9 mouse cellular contexts compared by ENCODE assay signal in the genomic region with DNA sequence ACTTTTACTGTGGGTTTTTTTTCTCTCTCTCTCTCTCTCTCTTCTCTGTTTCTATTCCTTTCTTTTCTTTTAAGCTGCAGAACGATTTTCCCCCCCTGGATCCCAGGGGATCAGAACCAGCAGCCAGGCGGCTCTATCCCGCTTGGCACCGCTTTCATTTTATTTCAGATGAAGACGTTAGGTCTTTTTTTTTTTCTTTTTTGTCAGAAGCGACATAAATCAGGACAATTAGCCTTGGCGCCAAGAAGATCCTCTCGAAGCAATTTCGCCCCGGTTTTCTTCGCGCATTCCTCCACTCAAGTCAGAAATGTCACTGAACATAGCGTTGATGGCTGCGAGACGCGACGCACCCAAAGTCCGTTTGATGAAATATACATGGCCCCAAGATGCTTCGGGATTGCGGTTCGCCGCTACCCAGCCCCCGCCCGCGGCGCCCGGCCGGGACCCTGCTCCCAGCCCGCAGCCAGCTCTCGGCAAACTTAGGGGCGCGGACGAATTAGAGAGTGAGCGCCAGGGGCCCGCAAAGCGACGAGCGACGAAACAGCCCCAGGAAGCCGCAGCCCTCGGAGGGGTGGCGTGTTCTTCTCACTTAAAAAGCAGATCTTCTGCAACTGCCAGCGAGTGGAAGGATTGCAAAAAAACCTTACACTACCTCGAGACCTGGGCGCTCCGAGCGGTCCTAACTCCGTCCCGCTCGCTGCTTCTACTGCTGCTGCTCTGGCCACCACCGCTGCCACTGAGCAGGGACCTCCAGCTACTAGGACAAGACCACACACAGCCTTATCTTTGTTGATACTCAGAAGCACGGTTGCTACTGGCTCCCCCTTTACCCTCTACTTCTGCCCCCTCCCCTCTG. TPM values are rescaled to one million over a fixed set of nuclear protein-coding genes. Genes with fewer than 3 reads are reported as not detected.
A peak's percentile ranks its signal among the peaks of the same experiment; 100 is the strongest.
DNase-seq lines count a peak whose midpoint lies in the region; ATAC-seq lines count a peak whose summit lies in the region.
"Had no signal": no experiment of that assay in that cellular context is flagged by ENCODE, and none has a peak within 500 bp of the region (broad histone marks: within the 10 kb centered on the region; RNA-seq: fewer than 3 reads in every experiment).

Gene Ntng1 (minus strand): TSS at position 806 of the 856 bp plus-strand sequence.

- peak within 1 kb of the TSS; percentile 68 for H3K4me3 ChIP-seq in embryonic facial prominence, embryonic 15.5 days (replicated peaks)
- peak within 1 kb of the TSS; percentile 59 for H3K4me3 ChIP-seq in hindbrain, embryonic 14.5 days (replicated peaks; ENCODE audit: low read length)
- peak within 1 kb of the TSS; percentile 61 for H3K4me3 ChIP-seq in limb, embryonic 11.5 days (ENCODE audit: low read depth, low read length)
- peak within 1 kb of the TSS; percentile 64 for H3K4me3 ChIP-seq in neural tube, embryonic 11.5 days (ENCODE audit: low read depth, low read length)

- H3K27ac ChIP-seq in embryonic facial prominence, embryonic 15.5 days (replicated peaks): no peak within 1 kb of the TSS
- H3K27ac ChIP-seq in hindbrain, embryonic 14.5 days: peak within 1 kb of the TSS; percentile 74
- H3K27ac ChIP-seq in limb, embryonic 11.5 days (replicated peaks; ENCODE audit: low read depth, low read length): no peak within 1 kb of the TSS
- no peak within 1 kb of the TSS for H3K27ac ChIP-seq in neural tube, embryonic 11.5 days (ENCODE audit: low read depth, low read length)

- no peaks in the 10 kb centered on the region for H3K36me3 ChIP-seq in embryonic facial prominence, embryonic 15.5 days
- no peaks in the 10 kb centered on the region for H3K36me3 ChIP-seq in hindbrain, embryonic 14.5 days (replicated peaks; ENCODE audit: control insufficient read depth, insufficient read depth)
- H3K36me3 ChIP-seq in limb, embryonic 11.5 days (ENCODE audit: control insufficient read depth, insufficient read depth, low read length): no peaks in the 10 kb centered on the region
- H3K36me3 ChIP-seq in neural tube, embryonic 11.5 days (ENCODE audit: control insufficient read depth, insufficient read depth, low read length): no peaks in the 10 kb centered on the region

- H3K4me2 ChIP-seq in embryonic facial prominence, embryonic 15.5 days (replicated peaks): peak within 1 kb of the TSS; percentile 99
- peak within 1 kb of the TSS; percentile 76 for H3K4me2 ChIP-seq in hindbrain, embryonic 14.5 days (replicated peaks)
- H3K4me2 ChIP-seq in limb, embryonic 11.5 days (ENCODE audit: low read depth, severe bottlenecking): peak within 1 kb of the TSS; percentile 99
- H3K4me2 ChIP-seq in neural tube, embryonic 11.5 days (ENCODE audit: low read depth): peak within 1 kb of the TSS; percentile 99

- WGBS in embryonic facial prominence, embryonic 15.5 days: under 1% methylated on average over 52 of the region's 52 CpGs
- under 1% methylated on average over 51 of the region's 52 CpGs for WGBS in hindbrain, embryonic 14.5 days
- under 1% methylated on average over 52 of the region's 52 CpGs for WGBS in limb, embryonic 11.5 days
- under 1% methylated on average over 52 of the region's 52 CpGs for WGBS in neural tube, embryonic 11.5 days

- peak; percentile 11 for DNase-seq in kidney, adult 9 months
- no peak for DNase-seq in kidney, adult 8-10 months
- DNase-seq in adrenal gland, postnatal 25 days: peak; percentile 2
- peak; percentile 63 for DNase-seq in hindbrain, embryonic 14.5 days (ENCODE audit: low spot score)
- peak; percentile 74 for DNase-seq in limb, embryonic 11.5 days (ENCODE audit: low spot score)
- peak; percentile 62 for DNase-seq in neural tube, embryonic 11.5 days (ENCODE audit: low spot score)
- no peak for DNase-seq in spleen, adult 18-20 months

- peak within 1 kb of the TSS; percentile 44 for H3K9ac ChIP-seq in embryonic facial prominence, embryonic 15.5 days
- peak within 1 kb of the TSS; percentile 62 for H3K9ac ChIP-seq in hindbrain, embryonic 14.5 days
- H3K9ac ChIP-seq in limb, embryonic 11.5 days (ENCODE audit: low read length): peak within 1 kb of the TSS; percentile 62
- H3K9ac ChIP-seq in neural tube, embryonic 11.5 days (ENCODE audit: low read length): peak within 1 kb of the TSS; percentile 59

- 0 out of 2 replicates have a peak, but pooled peaks have one; percentile 44 for ATAC-seq in embryonic facial prominence, embryonic 15.5 days (ENCODE audit: insufficient number of reproducible peaks, low FRiP score, low TSS enrichment, low read depth)
- ATAC-seq in hindbrain, embryonic 14.5 days (ENCODE audit: low FRiP score): peak; percentile 65
- peak; percentile 46 for ATAC-seq in limb, embryonic 11.5 days (ENCODE audit: insufficient number of reproducible peaks, low FRiP score, low TSS enrichment, low read depth)
- peak; percentile 45 for ATAC-seq in neural tube, embryonic 11.5 days (ENCODE audit: insufficient read depth, low FRiP score, low TSS enrichment)

- H3K9me3 ChIP-seq in embryonic facial prominence, embryonic 15.5 days (replicated peaks): no peaks in the 10 kb centered on the region
- no peaks in the 10 kb centered on the region for H3K9me3 ChIP-seq in hindbrain, embryonic 14.5 days (ENCODE audit: control insufficient read depth, low read length)
- H3K9me3 ChIP-seq in limb, embryonic 11.5 days (ENCODE audit: control insufficient read depth, low read length): no peaks in the 10 kb centered on the region
- no peaks in the 10 kb centered on the region for H3K9me3 ChIP-seq in neural tube, embryonic 11.5 days (ENCODE audit: control insufficient read depth, low read length)

- peaks cover 10% of the 10 kb centered on the region for H3K4me1 ChIP-seq in embryonic facial prominence, embryonic 15.5 days
- H3K4me1 ChIP-seq in hindbrain, embryonic 14.5 days (replicated peaks; ENCODE audit: control insufficient read depth, insufficient read depth, low read length): no peaks in the 10 kb centered on the region; the same call in 1 of the 2 replicates
- no peaks in the 10 kb centered on the region; the same call in 1 of the 2 replicates for H3K4me1 ChIP-seq in limb, embryonic 11.5 days (ENCODE audit: control insufficient read depth, insufficient read depth, low read length)
- H3K4me1 ChIP-seq in neural tube, embryonic 11.5 days (ENCODE audit: control insufficient read depth, insufficient read depth, low read length): peaks cover 2% of the 10 kb centered on the region; the same call in 1 of the 2 replicates

- no peaks in the 10 kb centered on the region; the same call in none of the 2 replicates for H3K27me3 ChIP-seq in embryonic facial prominence, embryonic 15.5 days
- 0 out of 2 replicates have a peak, but pooled peaks cover 5% of the 10 kb centered on the region for H3K27me3 ChIP-seq in hindbrain, embryonic 14.5 days (ENCODE audit: control insufficient read depth, insufficient read depth, low read length)
- peaks cover 2% of the 10 kb centered on the region; the same call in 1 of the 2 replicates for H3K27me3 ChIP-seq in limb, embryonic 11.5 days (ENCODE audit: control insufficient read depth, insufficient read depth, low read length)
- H3K27me3 ChIP-seq in neural tube, embryonic 11.5 days (ENCODE audit: control insufficient read depth, insufficient read depth, low read length): no peaks in the 10 kb centered on the region

RNA-seq across cellular contexts. Expression of gene Ntng1, which starts in this region (rescaled TPM):
- total RNA-seq in adrenal gland, postnatal 25 days (2021): 1.4 and 1.7 TPM in 2 replicates
- 3.3 and 4.7 TPM in 2 replicates for polyA plus RNA-seq in embryonic facial prominence, embryonic 15.5 days (2015; fragmentation: Nextera tagmentation; extraction: Ambion mirVana)
- polyA plus RNA-seq in hindbrain, embryonic 14.5 days (2014; fragmentation: Nextera tagmentation; extraction: Ambion mirVana): 19.5 and 21.3 TPM in 2 replicates
- polyA plus RNA-seq in limb, embryonic 11.5 days (2014; fragmentation: Nextera tagmentation; extraction: Ambion mirVana): 0.91 and 2.2 TPM in 2 replicates
- polyA plus RNA-seq in neural tube, embryonic 11.5 days (2014; fragmentation: Nextera tagmentation; extraction: Ambion mirVana): 6.9 and 7.5 TPM in 2 replicates
- total RNA-seq: MEL had no signal

Comparison
In these comparisons a context has a peak if more than half of its experiments do, and no peak if none do; other contexts are left out.
1. DNase-seq: peak in kidney, adult 9 months (single experiment), adrenal gland, postnatal 25 days (single experiment), hindbrain, embryonic 14.5 days (single experiment), limb, embryonic 11.5 days (single experiment) and neural tube, embryonic 11.5 days (single experiment); none in kidney, adult 8-10 months (0 of 2) and spleen, adult 18-20 months (0 of 2).
2. Peak in every context shown above with its lines, with median percentiles within 50 percentile points of each other: ATAC-seq, H3K4me2 ChIP-seq, H3K4me3 ChIP-seq and H3K9ac ChIP-seq.